Mouse (Mus musculus): ENCODE measurements around the gene Sumo3.

The Sumo3 gene

GRCm38 (mm10) chr10:77623639-77624400 is 17.9 kb downstream of the Sumo3 start:
- Histone ChIP-seq H3K36me3 (ENCODE audit: insufficient read depth, low read length) (peaks cover 50% of the 10 kb centered on the region), H3K4me1 (replicated peaks; ENCODE audit: low read depth, low read length) (peaks cover 58% of the 10 kb centered on the region)
- no peak for TF ChIP-seq CTCF (conservative IDR thresholded peaks at IDR 0.05; ENCODE audit: low read length)
- no peak for TF ChIP-seq NANOG (IDR thresholded peaks at IDR 0.05; ENCODE audit: borderline replicate concordance, low read length)
- no peak for TF ChIP-seq POU5F1 (IDR thresholded peaks at IDR 0.05; ENCODE audit: borderline replicate concordance, low read length)

GRCm38 (mm10) chr10:77624570-77624995 is 18.7 kb downstream of the Sumo3 start:
- H3K4me1 ChIP-seq (replicated peaks; ENCODE audit: low read depth, low read length) = peaks cover 65% of the 10 kb centered on the region
- TF ChIP-seq POU5F1 (IDR thresholded peaks at IDR 0.05; ENCODE audit: borderline replicate concordance, low read length) (no peak), CTCF (conservative IDR thresholded peaks at IDR 0.05; ENCODE audit: low read length) (no peak), NANOG (IDR thresholded peaks at IDR 0.05; ENCODE audit: borderline replicate concordance, low read length) (no peak)
- H3K36me3 ChIP-seq (ENCODE audit: insufficient read depth, low read length) = peaks cover 47% of the 10 kb centered on the region
- no peaks in the 10 kb centered on the region for H3K9me3 ChIP-seq (ENCODE audit: low read length)
- H3K4me3 ChIP-seq (replicated peaks; ENCODE audit: low read length) = no peak overlapping the region
- no peaks in the 10 kb centered on the region for H3K27me3 ChIP-seq (ENCODE audit: insufficient read depth, low read length)

More at GRCm38 (mm10) chr10:77623639-77624400, 17.9 kb downstream of the Sumo3 start:
- no peaks in the 10 kb centered on the region for H3K27me3 ChIP-seq (ENCODE audit: insufficient read depth, low read length)
- no peaks in the 10 kb centered on the region for H3K9me3 ChIP-seq (ENCODE audit: low read length)
- no peak overlapping the region for H3K4me3 ChIP-seq (replicated peaks; ENCODE audit: low read length)

- H3K9me3 ChIP-seq (ENCODE audit: low read length) = no peaks in the 10 kb centered on the region
- H3K4me1 ChIP-seq (replicated peaks; ENCODE audit: low read depth, low read length) = peaks cover 70% of the 10 kb centered on the region
- TF ChIP-seq POU5F1 (IDR thresholded peaks at IDR 0.05; ENCODE audit: borderline replicate concordance, low read length) (no peak), NANOG (IDR thresholded peaks at IDR 0.05; ENCODE audit: borderline replicate concordance, low read length) (no peak), CTCF (conservative IDR thresholded peaks at IDR 0.05; ENCODE audit: low read length) (no peak)
- H3K36me3 ChIP-seq (ENCODE audit: insufficient read depth, low read length) = peaks cover 53% of the 10 kb centered on the region
- no peaks in the 10 kb centered on the region for H3K27me3 ChIP-seq (ENCODE audit: insufficient read depth, low read length)
- H3K4me3 ChIP-seq (replicated peaks; ENCODE audit: low read length) = no peak overlapping the region
These were observed 20.1 kb downstream of the Sumo3 start for GRCm38 (mm10) chr10:77626036-77626435.

DNA sequence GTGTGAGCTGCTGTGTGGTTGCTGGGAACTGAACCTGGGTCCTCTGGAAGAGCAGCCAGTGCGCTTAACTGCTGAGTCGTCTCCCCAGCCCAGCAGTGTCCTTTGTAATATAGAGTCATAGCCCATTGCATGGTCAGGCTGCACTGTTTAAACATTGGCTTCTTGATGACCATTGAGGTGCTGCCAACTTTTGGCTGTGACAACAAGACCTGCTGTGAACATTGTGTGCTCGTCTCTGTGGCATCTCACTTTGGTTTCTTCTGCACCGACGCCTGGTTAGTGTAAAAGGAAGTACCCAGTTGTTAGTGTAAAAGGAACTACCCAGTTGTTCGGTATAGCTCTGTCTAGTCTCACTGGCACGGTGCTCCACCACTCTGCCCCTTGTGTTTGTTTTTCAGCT is 20.7 kb downstream of the Sumo3 start:
- no peak overlapping the region for H3K4me3 ChIP-seq (replicated peaks; ENCODE audit: low read length)
- no peak for TF ChIP-seq CTCF (conservative IDR thresholded peaks at IDR 0.05; ENCODE audit: low read length)
- H3K4me1 ChIP-seq (replicated peaks; ENCODE audit: low read depth, low read length) = peaks cover 66% of the 10 kb centered on the region
- H3K9me3 ChIP-seq (ENCODE audit: low read length) = no peaks in the 10 kb centered on the region
- H3K36me3 ChIP-seq (ENCODE audit: insufficient read depth, low read length) = peaks cover 58% of the 10 kb centered on the region
- no peaks in the 10 kb centered on the region for H3K27me3 ChIP-seq (ENCODE audit: insufficient read depth, low read length)

DNA sequence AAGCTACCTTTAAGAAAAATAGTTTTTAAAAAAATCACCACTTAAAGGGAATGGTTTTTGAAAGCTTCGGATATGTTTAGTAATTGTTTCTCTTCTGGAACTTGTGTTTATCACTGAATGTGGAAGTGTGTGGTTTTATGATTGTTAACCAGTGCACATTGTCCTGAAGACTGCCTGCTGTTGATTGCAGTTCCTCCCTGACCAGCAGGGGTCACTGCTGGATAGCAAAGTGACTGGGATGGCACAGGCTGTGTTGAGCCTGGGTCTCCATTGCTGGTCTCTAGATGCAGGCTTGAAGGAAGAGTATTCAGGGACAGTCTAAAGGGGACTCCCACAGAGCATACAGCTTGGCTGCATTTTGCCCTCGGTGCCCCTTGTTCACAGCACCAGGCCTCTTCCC is 21.6 kb downstream of the Sumo3 start:
- Histone ChIP-seq H3K27me3 (ENCODE audit: insufficient read depth, low read length) (no peaks in the 10 kb centered on the region), H3K4me1 (replicated peaks; ENCODE audit: low read depth, low read length) (peaks cover 63% of the 10 kb centered on the region), H3K4me3 (replicated peaks; ENCODE audit: low read length) (no peak overlapping the region), H3K36me3 (ENCODE audit: insufficient read depth, low read length) (peaks cover 65% of the 10 kb centered on the region), H3K9me3 (ENCODE audit: low read length) (no peaks in the 10 kb centered on the region)
- TF ChIP-seq CTCF (conservative IDR thresholded peaks at IDR 0.05; ENCODE audit: low read length) = peak; percentile 92
- TF ChIP-seq NANOG (IDR thresholded peaks at IDR 0.05; ENCODE audit: borderline replicate concordance, low read length) = no peak
- TF ChIP-seq POU5F1 (IDR thresholded peaks at IDR 0.05; ENCODE audit: borderline replicate concordance, low read length) = no peak

DNA sequence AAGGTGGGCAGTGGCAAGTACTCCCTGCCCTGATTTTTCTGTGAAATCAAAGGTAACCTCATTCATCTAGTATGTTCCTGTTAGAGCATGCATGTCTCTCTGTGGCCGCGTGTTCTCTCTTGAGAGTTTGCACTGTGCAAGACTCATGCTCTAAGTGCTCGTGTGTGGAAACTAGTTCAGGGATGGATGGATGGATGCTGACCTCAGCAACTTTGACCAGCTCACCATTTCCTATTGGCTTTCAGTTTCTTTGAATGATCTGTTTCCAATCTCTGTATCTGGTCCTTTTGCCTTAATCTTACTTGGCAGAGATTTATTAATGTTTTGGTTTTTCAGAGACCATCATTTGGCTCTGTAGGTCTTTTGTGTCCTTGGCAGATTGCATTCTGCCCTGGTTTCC is 23.3 kb downstream of the Sumo3 start:
- no peaks in the 10 kb centered on the region for H3K9me3 ChIP-seq (ENCODE audit: low read length)
- H3K27me3 ChIP-seq (ENCODE audit: insufficient read depth, low read length) = no peaks in the 10 kb centered on the region
- no peak overlapping the region for H3K4me3 ChIP-seq (replicated peaks; ENCODE audit: low read length)
- no peak for TF ChIP-seq CTCF (conservative IDR thresholded peaks at IDR 0.05; ENCODE audit: low read length)
- no peak for TF ChIP-seq POU5F1 (IDR thresholded peaks at IDR 0.05; ENCODE audit: borderline replicate concordance, low read length)
- no peak for TF ChIP-seq NANOG (IDR thresholded peaks at IDR 0.05; ENCODE audit: borderline replicate concordance, low read length)
- H3K4me1 ChIP-seq (replicated peaks; ENCODE audit: low read depth, low read length) = peaks cover 49% of the 10 kb centered on the region
- peaks cover 76% of the 10 kb centered on the region for H3K36me3 ChIP-seq (ENCODE audit: insufficient read depth, low read length)

- Histone ChIP-seq H3K4me3 (replicated peaks; ENCODE audit: low read length) (no peak overlapping the region), H3K4me1 (replicated peaks; ENCODE audit: low read depth, low read length) (peaks cover 41% of the 10 kb centered on the region), H3K27me3 (ENCODE audit: insufficient read depth, low read length) (no peaks in the 10 kb centered on the region), H3K36me3 (ENCODE audit: insufficient read depth, low read length) (peaks cover 75% of the 10 kb centered on the region), H3K9me3 (ENCODE audit: low read length) (no peaks in the 10 kb centered on the region)
- TF ChIP-seq NANOG (IDR thresholded peaks at IDR 0.05; ENCODE audit: borderline replicate concordance, low read length) (no peak), POU5F1 (IDR thresholded peaks at IDR 0.05; ENCODE audit: borderline replicate concordance, low read length) (no peak), CTCF (conservative IDR thresholded peaks at IDR 0.05; ENCODE audit: low read length) (peak; percentile 7)
These were observed 24.1 kb downstream of the Sumo3 start for GRCm38 (mm10) chr10:77629970-77630369.

DNA sequence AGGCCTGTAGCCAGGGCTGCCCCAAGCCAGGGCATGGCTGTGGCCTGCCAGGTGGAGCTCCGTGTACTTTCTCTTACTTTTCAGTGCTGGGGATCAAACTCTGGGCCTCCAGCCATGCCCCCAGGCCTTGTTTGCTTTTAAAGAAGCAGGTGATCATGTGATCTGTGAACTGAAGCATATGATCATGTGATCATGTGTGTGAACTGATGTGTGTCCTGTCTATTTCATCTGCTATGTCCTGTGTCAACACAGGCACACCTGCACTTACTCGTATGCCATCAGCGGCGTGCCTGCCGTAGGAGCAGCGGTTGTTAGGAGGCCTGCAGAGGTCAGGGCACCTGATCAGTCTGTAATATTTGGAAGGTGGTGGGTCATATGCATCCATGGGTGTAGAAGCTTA is 28.1 kb downstream of the Sumo3 start:
- TF ChIP-seq NANOG (IDR thresholded peaks at IDR 0.05; ENCODE audit: borderline replicate concordance, low read length) = no peak
- TF ChIP-seq POU5F1 (IDR thresholded peaks at IDR 0.05; ENCODE audit: borderline replicate concordance, low read length) = no peak
- no peak for TF ChIP-seq CTCF (conservative IDR thresholded peaks at IDR 0.05; ENCODE audit: low read length)

More for the DNA sequence above, 28.1 kb downstream of the Sumo3 start:
- peaks cover 17% of the 10 kb centered on the region for H3K4me1 ChIP-seq (replicated peaks; ENCODE audit: low read depth, low read length)
- H3K9me3 ChIP-seq (ENCODE audit: low read length) = no peaks in the 10 kb centered on the region
- H3K27me3 ChIP-seq (ENCODE audit: insufficient read depth, low read length) = no peaks in the 10 kb centered on the region
- H3K4me3 ChIP-seq (replicated peaks; ENCODE audit: low read length) = no peak overlapping the region
- H3K36me3 ChIP-seq (ENCODE audit: insufficient read depth, low read length) = peaks cover 91% of the 10 kb centered on the region
